Mouse (Mus musculus) heart, embryonic 15.5 days (tissue): Measurements from ENCODE around the gene Ugdh. TPM values are rescaled to one million over a fixed set of nuclear protein-coding genes. Genes with fewer than 3 reads are reported as not detected.
A peak's percentile ranks its signal among the peaks of the same experiment; 100 is the strongest.

Experiments
- ATAC-seq: fragments of 200-750 bp; cut with Nextera tagmentation; replicated peaks from 2 replicates; pipeline ENCODE4 v1.8.0; 2017; ENCODE audit warnings: low read depth, moderate TSS enrichment; ENCODE audit not compliant: insufficient number of reproducible peaks, insufficient read depth, low FRiP score
- H3K27ac ChIP-seq: fragments of 300-500 bp; sonication (generic); 2 replicates; pipeline ENCODE4 v1.5.1; 2015; ENCODE audit warnings: mild to moderate bottlenecking, inconsistent platforms
- H3K27me3 ChIP-seq: fragments of 300-500 bp; sonication (generic); 2 replicates; pipeline ENCODE4 v1.6.1; 2015; ENCODE audit warnings: inconsistent platforms
- H3K36me3 ChIP-seq: fragments of 300-500 bp; sonication (generic); 2 replicates; pipeline ENCODE4 v1.6.1; 2015; ENCODE audit warnings: mild to moderate bottlenecking, inconsistent platforms
- H3K4me1 ChIP-seq: fragments of 300-500 bp; sonication (generic); replicated peaks from 2 replicates; pipeline ENCODE4 v1.6.1; 2015; ENCODE audit warnings: inconsistent platforms
- H3K4me2 ChIP-seq: fragments of 300-500 bp; sonication (generic); 2 replicates; pipeline ENCODE4 v1.6.1; 2015; ENCODE audit warnings: inconsistent platforms, mild to moderate bottlenecking, moderate library complexity
- H3K4me3 ChIP-seq: fragments of 300-500 bp; sonication (generic); 2 replicates; pipeline ENCODE4 v1.5.1; 2015; ENCODE audit warnings: mild to moderate bottlenecking, inconsistent platforms
- H3K9ac ChIP-seq: fragments of 300-500 bp; sonication (generic); 2 replicates; pipeline ENCODE4 v1.6.1; 2015; ENCODE audit warnings: mild to moderate bottlenecking, inconsistent platforms
- H3K9me3 ChIP-seq: fragments of 300-500 bp; sonication (generic); replicated peaks from 2 replicates; pipeline ENCODE4 v1.6.1; 2016; ENCODE audit warnings: inconsistent platforms
- WGBS: fragments of 180-500 bp; shearing (Covaris S2); methylation state at CpG from one replicate; pipeline ENCODE4 v1.1.7; 2015; ENCODE audit warnings: mixed read lengths; 5-methylcytosine and 5-hydroxymethylcytosine counted together
- polyA plus RNA-seq: library from polyadenylated mRNA; unstranded; fragments of >200 nt; fragmentation: Nextera tagmentation; extraction: Ambion mirVana; gene quantifications from 2 replicates; pipeline ENCODE4 v1.2.1, GENCODE M21; 2015

Ugdh gene
- polyA plus RNA-seq, 1 experiment from 2014 or later, result 60.2 TPM

DNA sequence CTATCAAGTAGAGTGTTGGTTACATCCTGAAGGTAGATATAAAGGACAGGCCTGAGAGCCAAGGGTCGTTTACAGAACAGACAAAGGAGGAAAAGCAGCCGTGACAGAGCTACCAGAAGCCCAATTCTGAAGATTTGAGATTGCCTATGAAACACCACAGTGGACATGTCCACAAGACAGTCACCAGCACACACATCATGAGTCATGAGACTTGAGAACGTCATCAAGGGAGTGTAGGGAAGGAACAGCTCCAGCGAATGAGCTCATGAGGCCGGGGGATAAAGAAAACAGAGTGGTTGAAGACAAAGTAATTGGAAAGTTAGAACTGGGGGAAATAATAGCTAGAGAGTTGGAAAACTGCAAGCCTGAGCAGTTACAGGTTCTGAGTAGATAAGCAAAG is 22.1 kb upstream of the Ugdh start:
- 34% methylated on average over 5 of the region's 5 CpGs for WGBS
- H3K4me3 ChIP-seq, result no peak overlapping the region
- no peaks in the 10 kb centered on the region for H3K9me3 ChIP-seq
- H3K36me3 ChIP-seq, result peaks cover 3% of the 10 kb centered on the region; the same call in 1 of the 2 replicates
- ATAC-seq, result no peak; the same call in 1 of the 2 replicates
- H3K9ac ChIP-seq, result no peak overlapping the region
- H3K27me3 ChIP-seq, result no peaks in the 10 kb centered on the region
- peaks cover 44% of the 10 kb centered on the region for H3K4me1 ChIP-seq
- H3K27ac ChIP-seq, result peak overlapping the region; percentile 73
- H3K4me2 ChIP-seq, result no peak overlapping the region

DNA sequence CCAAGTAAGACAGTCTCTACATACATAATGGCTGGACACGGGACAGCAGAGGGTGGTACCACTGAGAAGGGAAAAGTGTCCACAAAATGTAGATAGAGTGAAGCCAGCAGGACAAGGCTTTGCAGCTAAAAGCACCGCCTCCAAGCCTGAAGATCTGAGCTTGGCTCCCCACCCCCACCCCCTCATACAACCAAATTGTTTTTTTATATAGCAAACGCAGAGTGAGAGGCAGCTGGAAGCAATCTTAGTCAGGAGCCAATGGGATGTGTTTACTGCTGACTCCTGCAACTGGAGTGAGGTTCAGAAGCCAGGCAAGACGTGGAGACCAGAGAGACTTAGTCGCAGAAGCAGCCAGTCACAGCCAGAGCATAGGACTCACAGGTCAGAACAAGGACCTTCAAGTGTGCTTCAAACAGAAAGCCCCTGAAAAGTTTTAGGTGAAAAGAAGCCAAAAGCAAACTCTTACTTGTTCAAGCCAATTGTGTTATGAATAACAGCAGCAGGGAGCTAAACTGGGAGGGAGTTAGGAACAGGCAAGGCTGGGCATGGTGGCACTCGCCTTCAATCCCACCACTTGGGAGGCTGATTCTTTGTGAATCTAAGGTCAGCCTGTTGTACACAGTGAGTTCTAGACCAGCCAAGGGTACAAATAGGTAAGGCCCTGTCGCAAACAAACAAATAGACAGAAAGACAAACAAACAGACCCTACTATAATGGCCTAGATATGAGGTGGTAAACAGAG is 21.5 kb upstream of the Ugdh start:
- Histone ChIP-seq H3K9ac (no peak overlapping the region), H3K27ac (peak overlapping the region; percentile 73), H3K36me3 (peaks cover 7% of the 10 kb centered on the region; the same call in 1 of the 2 replicates), H3K9me3 (no peaks in the 10 kb centered on the region), H3K4me2 (no peak overlapping the region), H3K4me3 (no peak overlapping the region), H3K4me1 (peaks cover 44% of the 10 kb centered on the region), H3K27me3 (no peaks in the 10 kb centered on the region)
- peak; percentile 28; the same call in 1 of the 2 replicates for ATAC-seq
- WGBS, result 48% methylated on average over 7 of the region's 7 CpGs

- Histone ChIP-seq H3K27me3 (no peaks in the 10 kb centered on the region), H3K4me3 (no peak overlapping the region), H3K9me3 (no peaks in the 10 kb centered on the region), H3K4me1 (peaks cover 41% of the 10 kb centered on the region), H3K36me3 (peaks cover 19% of the 10 kb centered on the region; the same call in 1 of the 2 replicates), H3K9ac (no peak overlapping the region), H3K4me2 (no peak overlapping the region), H3K27ac (peak overlapping the region; percentile 31; the same call in 1 of the 2 replicates)
- WGBS, result 28% methylated on average over 5 of the region's 5 CpGs
- ATAC-seq, result no peak
Observed at GRCm38 (mm10) chr5:65454771-65455170, 19.0 kb upstream of the Ugdh start.

GRCm38 (mm10) chr5:65448941-65449340 is 13.2 kb upstream of the Ugdh start:
- WGBS, result 77% methylated on average over 4 of the region's 4 CpGs
- H3K9ac ChIP-seq, result no peak overlapping the region
- H3K4me2 ChIP-seq, result no peak overlapping the region
- H3K27me3 ChIP-seq, result no peaks in the 10 kb centered on the region
- no peaks in the 10 kb centered on the region; the same call in 1 of the 2 replicates for H3K4me1 ChIP-seq
- H3K4me3 ChIP-seq, result no peak overlapping the region
- H3K9me3 ChIP-seq, result no peaks in the 10 kb centered on the region
- peaks cover 34% of the 10 kb centered on the region; the same call in 1 of the 2 replicates for H3K36me3 ChIP-seq
- ATAC-seq, result no peak
- H3K27ac ChIP-seq, result no peak overlapping the region

GRCm38 (mm10) chr5:65447826-65448225 is 12.1 kb upstream of the Ugdh start:
- 85% methylated on average over 2 of the region's 2 CpGs for WGBS
- no peak overlapping the region for H3K9ac ChIP-seq
- peaks cover 30% of the 10 kb centered on the region; the same call in 1 of the 2 replicates for H3K36me3 ChIP-seq
- no peaks in the 10 kb centered on the region for H3K27me3 ChIP-seq
- H3K27ac ChIP-seq, result no peak overlapping the region
- H3K4me3 ChIP-seq, result no peak overlapping the region
- peaks cover 3% of the 10 kb centered on the region for H3K4me1 ChIP-seq
- H3K4me2 ChIP-seq, result no peak overlapping the region
- ATAC-seq, result no peak
- H3K9me3 ChIP-seq, result no peaks in the 10 kb centered on the region

- H3K27me3 ChIP-seq, result no peaks in the 10 kb centered on the region
- no peak for ATAC-seq
- H3K4me1 ChIP-seq, result peaks cover 3% of the 10 kb centered on the region
- H3K27ac ChIP-seq, result no peak overlapping the region
- H3K4me2 ChIP-seq, result no peak overlapping the region
- no peak overlapping the region for H3K9ac ChIP-seq
- WGBS, result 79% methylated on average over 2 of the region's 2 CpGs
- H3K9me3 ChIP-seq, result no peaks in the 10 kb centered on the region
- H3K4me3 ChIP-seq, result no peak overlapping the region
- peaks cover 25% of the 10 kb centered on the region; the same call in 1 of the 2 replicates for H3K36me3 ChIP-seq
Observed at GRCm38 (mm10) chr5:65446756-65447155, 11.0 kb upstream of the Ugdh start.

DNA sequence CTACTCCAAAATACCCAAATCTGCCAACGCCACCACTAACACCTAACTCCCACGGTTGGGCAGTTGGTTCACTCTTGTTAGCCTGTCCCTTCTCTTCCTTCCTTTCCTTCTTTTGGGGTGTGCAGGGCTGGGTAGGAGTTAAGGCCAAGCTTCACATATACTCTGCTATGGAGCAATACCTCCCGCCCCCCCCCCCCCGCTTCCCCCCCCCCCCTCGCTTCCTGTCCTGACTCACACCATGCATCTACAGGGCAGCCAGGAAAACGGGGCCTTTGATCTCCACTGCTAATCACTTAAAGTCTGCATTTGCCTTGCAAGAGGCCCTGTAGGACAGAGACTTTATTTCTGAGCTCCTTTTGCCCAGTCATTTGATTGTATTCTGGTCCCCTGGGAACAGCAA is 9.2 kb upstream of the Ugdh start:
- Histone ChIP-seq H3K36me3 (peaks cover 17% of the 10 kb centered on the region; the same call in 1 of the 2 replicates), H3K27me3 (no peaks in the 10 kb centered on the region), H3K4me3 (no peak overlapping the region), H3K4me1 (peaks cover 3% of the 10 kb centered on the region), H3K27ac (no peak overlapping the region), H3K9me3 (no peaks in the 10 kb centered on the region), H3K4me2 (no peak overlapping the region), H3K9ac (no peak overlapping the region)
- ATAC-seq, result no peak
- WGBS, result 32% methylated on average over 3 of the region's 6 CpGs

GRCm38 (mm10) chr5:65438041-65438440 is 2.3 kb upstream of the Ugdh start:
- no peaks in the 10 kb centered on the region for H3K27me3 ChIP-seq
- H3K4me2 ChIP-seq, result no peak overlapping the region
- no peak overlapping the region for H3K27ac ChIP-seq
- H3K36me3 ChIP-seq, result no peaks in the 10 kb centered on the region
- H3K4me1 ChIP-seq, result peaks cover 11% of the 10 kb centered on the region; the same call in 1 of the 2 replicates
- H3K9ac ChIP-seq, result no peak overlapping the region
- no peaks in the 10 kb centered on the region for H3K9me3 ChIP-seq
- ATAC-seq, result no peak
- no peak overlapping the region for H3K4me3 ChIP-seq

- Histone ChIP-seq H3K9ac (peak overlapping the region; percentile 93), H3K27me3 (no peaks in the 10 kb centered on the region), H3K27ac (peak overlapping the region; percentile 95), H3K9me3 (no peaks in the 10 kb centered on the region), H3K4me2 (peak overlapping the region; percentile 75), H3K4me1 (peaks cover 14% of the 10 kb centered on the region; the same call in 1 of the 2 replicates), H3K36me3 (no peaks in the 10 kb centered on the region), H3K4me3 (peak overlapping the region; percentile 93)
- WGBS, result 1% methylated on average over 45 of the region's 47 CpGs
- ATAC-seq, result no peak; the same call in 1 of the 2 replicates
Observed at GRCm38 (mm10) chr5:65435363-65435805, 365 bp downstream of the Ugdh start.

DNA sequence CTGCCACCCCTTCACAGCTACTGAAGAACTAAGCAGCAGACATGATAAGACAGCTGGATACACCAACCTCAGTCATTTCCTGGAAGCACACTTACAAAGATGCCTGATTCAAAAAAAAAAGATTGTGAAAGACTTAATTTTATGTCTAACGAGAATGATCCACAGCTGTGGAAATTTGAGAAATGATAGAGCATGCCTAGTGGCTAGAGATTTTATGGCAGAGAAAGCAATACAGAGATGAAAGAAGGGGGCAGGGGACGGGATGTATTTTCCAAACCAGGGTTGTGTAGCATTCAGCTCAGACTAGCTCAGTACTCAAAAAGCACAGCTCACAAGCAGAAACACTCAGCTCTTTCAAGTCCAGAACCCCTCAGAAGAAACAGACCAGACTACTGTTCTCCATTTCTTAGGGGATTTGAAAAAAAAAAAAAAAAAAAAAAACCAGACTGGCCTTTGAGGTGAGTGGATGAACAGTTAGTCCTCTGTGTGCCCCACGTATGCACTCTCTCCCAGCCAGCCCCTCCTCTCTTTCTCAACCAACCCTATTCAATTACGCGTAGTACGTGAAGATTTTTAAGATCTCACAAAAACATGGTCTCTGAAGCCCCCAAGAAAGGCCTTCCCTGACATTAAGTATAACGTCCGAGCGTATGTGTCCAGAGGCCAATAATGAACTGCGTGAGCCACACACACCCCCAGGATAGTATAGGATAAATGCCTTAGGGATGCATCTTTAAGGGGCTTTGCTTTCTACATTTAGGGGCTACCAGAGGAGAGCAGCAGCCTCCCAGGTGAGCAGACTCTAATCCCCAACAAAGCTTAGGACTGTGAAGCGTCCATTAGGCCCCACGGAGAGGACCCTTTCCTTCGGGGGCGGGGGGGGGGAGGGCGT is 1.0 kb downstream of the Ugdh start:
- 5% methylated on average over 15 of the region's 15 CpGs for WGBS
- Histone ChIP-seq H3K4me3 (peak overlapping the region; percentile 93), H3K27me3 (no peaks in the 10 kb centered on the region), H3K9ac (peak overlapping the region; percentile 93), H3K4me1 (peaks cover 14% of the 10 kb centered on the region; the same call in 1 of the 2 replicates), H3K4me2 (peak overlapping the region; percentile 75), H3K9me3 (no peaks in the 10 kb centered on the region), H3K27ac (peak overlapping the region; percentile 95), H3K36me3 (no peaks in the 10 kb centered on the region)
- ATAC-seq, result no peak

GRCm38 (mm10) chr5:65429441-65429840 is 6.3 kb downstream of the Ugdh start:
- no peak overlapping the region for H3K9ac ChIP-seq
- H3K4me2 ChIP-seq, result no peak overlapping the region
- no peaks in the 10 kb centered on the region for H3K27me3 ChIP-seq
- H3K9me3 ChIP-seq, result no peaks in the 10 kb centered on the region
- peaks cover 16% of the 10 kb centered on the region; the same call in 1 of the 2 replicates for H3K36me3 ChIP-seq
- 83% methylated on average over 5 of the region's 5 CpGs for WGBS
- peaks cover 10% of the 10 kb centered on the region; the same call in 1 of the 2 replicates for H3K4me1 ChIP-seq
- no peak overlapping the region for H3K27ac ChIP-seq
- no peak for ATAC-seq
- no peak overlapping the region for H3K4me3 ChIP-seq
